7 mouse cellular contexts compared by ENCODE assay signal in the genomic region with DNA sequence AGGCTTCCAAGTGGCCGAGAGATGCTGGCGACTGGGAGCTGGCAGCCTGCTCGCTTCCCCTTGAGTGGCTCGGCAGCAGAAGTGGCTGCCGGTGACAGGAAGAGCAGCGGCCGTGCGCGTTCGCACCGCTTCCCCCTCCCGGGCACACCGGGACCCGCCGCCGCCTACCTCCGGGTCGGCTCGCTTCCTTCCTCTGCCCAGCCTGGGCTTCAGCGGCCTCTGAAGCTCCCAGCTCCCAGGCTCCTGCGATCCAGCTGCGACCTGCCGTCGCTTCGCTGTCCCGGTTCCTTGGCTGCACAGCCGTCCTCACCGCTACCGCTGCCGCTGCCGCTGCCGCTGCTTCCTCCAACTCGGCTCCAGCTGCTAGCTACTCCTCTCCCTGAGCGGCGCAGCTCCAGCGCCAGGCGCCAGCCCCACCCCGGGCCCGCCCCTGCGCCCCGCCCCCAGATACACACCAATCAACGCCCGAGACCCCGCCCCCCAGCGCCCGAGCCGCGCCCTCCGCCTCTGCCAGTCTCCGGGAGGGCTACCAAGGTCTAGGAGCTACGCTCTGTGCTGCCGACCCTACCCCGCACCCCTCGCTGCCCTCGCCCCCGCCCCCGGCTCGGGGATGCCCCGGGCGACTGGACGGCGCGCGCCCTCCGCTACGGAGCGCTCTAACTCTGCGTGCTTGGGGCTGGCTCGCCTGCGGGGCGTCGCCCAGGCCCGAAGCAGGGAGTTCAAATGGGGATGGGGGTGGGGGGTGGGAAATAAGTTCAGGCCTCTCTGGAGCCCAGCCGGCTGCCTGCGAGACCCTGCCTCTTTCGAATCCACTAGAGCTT. TPM values are rescaled to one million over a fixed set of nuclear protein-coding genes. Genes with fewer than 3 reads are reported as not detected.
DNase-seq lines count a peak whose midpoint lies in the region; ATAC-seq and TF ChIP-seq lines count a peak whose summit lies in the region.

A gene (minus strand): TSS at position 409 of the 821 bp plus-strand sequence.

- intact Hi-C loops in left cerebral cortex, postnatal 4 days (cut with DNase I) = loop anchor here (10.0 kb wide), 1 partner anchor 567 kb away; no protein-coding TSS in a partner anchor

- H3K36me3 ChIP-seq in intestine, postnatal 0 days (ENCODE audit: control insufficient read depth, insufficient read depth) = no peaks in the 10 kb centered on the region
- no peaks in the 10 kb centered on the region for H3K36me3 ChIP-seq in midbrain, embryonic 12.5 days
- no peaks in the 10 kb centered on the region for H3K36me3 ChIP-seq in small intestine, adult 2 months (ENCODE audit: control insufficient read depth, insufficient read depth, low read length)

- H3K4me3 ChIP-seq in intestine, postnatal 0 days (ENCODE audit: low read depth, low read length) = peak within 1 kb of the TSS; percentile 97
- H3K4me3 ChIP-seq in midbrain, embryonic 12.5 days = peak within 1 kb of the TSS; percentile 69
- H3K4me3 ChIP-seq in small intestine, adult 2 months (ENCODE audit: low read depth, low read length) = peak within 1 kb of the TSS; percentile 77

- H3K9ac ChIP-seq in intestine, postnatal 0 days (ENCODE audit: low read depth, low read length) = peak within 1 kb of the TSS; percentile 89
- H3K9ac ChIP-seq in midbrain, embryonic 12.5 days (replicated peaks) = peak within 1 kb of the TSS; percentile 84

- no peaks in the 10 kb centered on the region for H3K9me3 ChIP-seq in intestine, postnatal 0 days (ENCODE audit: control insufficient read depth)
- H3K9me3 ChIP-seq in midbrain, embryonic 12.5 days = no peaks in the 10 kb centered on the region

- H3K27me3 ChIP-seq in intestine, postnatal 0 days (replicated peaks; ENCODE audit: control insufficient read depth, insufficient read depth, low read length) = peaks cover 10% of the 10 kb centered on the region; the same call in 1 of the 2 replicates
- no peaks in the 10 kb centered on the region for H3K27me3 ChIP-seq in midbrain, embryonic 12.5 days
- no peaks in the 10 kb centered on the region for H3K27me3 ChIP-seq in small intestine, adult 2 months (ENCODE audit: control insufficient read depth, insufficient read depth, low read length)

- 0 out of 2 replicates have a peak, but pooled peaks have one; percentile 10 for TF ChIP-seq CTCF in intestine, postnatal 0 days (IDR thresholded peaks at IDR 0.05; ENCODE audit: low read depth)
- TF ChIP-seq CTCF in small intestine, adult 2 months (IDR thresholded peaks at IDR 0.05; ENCODE audit: extremely low read depth, insufficient read length, insufficient replicate concordance, low read depth, low read length) = no peak

- TF ChIP-seq POLR2A in small intestine, adult 2 months (IDR thresholded peaks at IDR 0.05; ENCODE audit: low read depth, low read length) = peak; percentile 99

- peak; percentile 92 for ATAC-seq in intestine, postnatal 0 days
- peak; percentile 97 for ATAC-seq in midbrain, embryonic 12.5 days (ENCODE audit: low FRiP score, low read depth)

- H3K27ac ChIP-seq in intestine, postnatal 0 days (ENCODE audit: low read depth, low read length) = peak within 1 kb of the TSS; percentile 96
- peak within 1 kb of the TSS; percentile 95 for H3K27ac ChIP-seq in midbrain, embryonic 12.5 days (replicated peaks)
- H3K27ac ChIP-seq in small intestine, adult 2 months (ENCODE audit: insufficient read depth, low read depth, low read length) = peak within 1 kb of the TSS; percentile 90

- peak within 1 kb of the TSS; percentile 95 for H3K4me2 ChIP-seq in intestine, postnatal 0 days (replicated peaks; ENCODE audit: low read depth)
- peak within 1 kb of the TSS; percentile 68 for H3K4me2 ChIP-seq in midbrain, embryonic 12.5 days (replicated peaks)

- DNase-seq in adrenal gland, adult 2 months = peak; percentile 98
- peak; percentile 90 for DNase-seq in embryo, embryonic 11.5 days (ENCODE audit: low read depth, low spot score)
- DNase-seq in gastrocnemius, postnatal 4 days (ENCODE audit: low spot score in 2 of 2) = peak; percentile 98 to 99
- DNase-seq in left cerebral cortex, postnatal 4 days = peak; percentile 99

- H3K4me1 ChIP-seq in intestine, postnatal 0 days (replicated peaks; ENCODE audit: control insufficient read depth, insufficient read depth, low read length) = 0 out of 2 replicates have a peak, but pooled peaks cover 5% of the 10 kb centered on the region
- H3K4me1 ChIP-seq in midbrain, embryonic 12.5 days = peaks cover 21% of the 10 kb centered on the region
- H3K4me1 ChIP-seq in small intestine, adult 2 months (ENCODE audit: control insufficient read depth, insufficient read depth, insufficient read length, low read length) = peaks cover 6% of the 10 kb centered on the region; the same call in 1 of the 2 replicates

- WGBS in intestine, postnatal 0 days = 1% methylated on average over 58 of the region's 76 CpGs
- WGBS in midbrain, embryonic 12.5 days = 1% methylated on average over 55 of the region's 76 CpGs
- WGBS in small intestine, adult 2 months = under 1% methylated on average over 76 of the region's 76 CpGs

RNA-seq across cellular contexts. Expression of the gene that starts here (rescaled TPM):
- total RNA-seq in adrenal gland, adult 2 months (2021) = 100 to 1,000 TPM in 1 of 2 experiments, 10 to 100 TPM in 1; 71.0 to 125 TPM
- 12.0 and 13.4 TPM in 2 replicates for polyA plus RNA-seq in adrenal gland, adult 2 months (2012; rRNA removed)
- total RNA-seq in gastrocnemius, postnatal 4 days (2021) = 10 to 100 TPM; 42.1 to 45.5 TPM
- 14.7 and 17.5 TPM in 2 replicates for polyA plus RNA-seq in intestine, postnatal 0 days (2015; fragmentation: Nextera tagmentation; extraction: Ambion mirVana)
- 100 to 1,000 TPM; 188 to 214 TPM for total RNA-seq in left cerebral cortex, postnatal 4 days (2021)
- polyA plus RNA-seq in midbrain, embryonic 12.5 days (2016; fragmentation: Nextera tagmentation; extraction: Ambion mirVana) = 22.8 and 25.0 TPM in 2 replicates
- polyA plus RNA-seq in small intestine, adult 2 months (2012; rRNA removed) = 5.7 and 11.4 TPM in 2 replicates

Comparison
In these comparisons a context has a peak if more than half of its experiments do, and no peak if none do; other contexts are left out.
1. Peak in every context shown above with its lines: DNase-seq, ATAC-seq, H3K4me3 ChIP-seq and H3K27ac ChIP-seq.